Mouse (Mus musculus) lung, embryonic 14.5 days (tissue): ENCODE results near the gene Ntf3. TPM values are rescaled to one million over a fixed set of nuclear protein-coding genes. Genes with fewer than 3 reads are reported as not detected.
A peak's percentile ranks its signal among the peaks of the same experiment; 100 is the strongest.

Experiments used
- ATAC-seq: fragments of 200-750 bp; cut with Nextera tagmentation; 2 replicates; pipeline ENCODE4 v1.8.0; 2017; ENCODE audit warnings: mild to moderate bottlenecking, moderate TSS enrichment, moderate library complexity; ENCODE audit not compliant: insufficient read depth
- DNase-seq: peaks from one replicate; pipeline ENCODE4 v3.0.0-alpha.2; 2015
- H3K27ac ChIP-seq: fragments of 300-500 bp; sonication (generic); 2 replicates; pipeline ENCODE4 v1.5.1; 2014; ENCODE audit warnings: low read depth, mild to moderate bottlenecking, moderate library complexity
- H3K27me3 ChIP-seq: fragments of 300-500 bp; sonication (generic); 2 replicates; pipeline ENCODE4 v1.6.1; 2014; ENCODE audit warnings: low read length, control low read depth; ENCODE audit not compliant: insufficient read depth
- H3K36me3 ChIP-seq: fragments of 300-500 bp; sonication (generic); 2 replicates; pipeline ENCODE4 v1.6.1; 2014; ENCODE audit warnings: control low read depth; ENCODE audit not compliant: insufficient read depth
- H3K4me1 ChIP-seq: fragments of 300-500 bp; sonication (generic); 2 replicates; pipeline ENCODE4 v1.6.1; 2014; ENCODE audit warnings: antibody characterized with exemption, control low read depth; ENCODE audit not compliant: insufficient read depth
- H3K4me2 ChIP-seq: fragments of 300-500 bp; sonication (generic); 2 replicates; pipeline ENCODE4 v1.6.1; 2014; ENCODE audit warnings: mild to moderate bottlenecking
- H3K4me3 ChIP-seq: fragments of 300-500 bp; sonication (generic); 2 replicates; pipeline ENCODE4 v1.5.1; 2014; ENCODE audit warnings: low read depth, low read length
- H3K9ac ChIP-seq: fragments of 300-500 bp; sonication (generic); 2 replicates; pipeline ENCODE4 v1.6.1; 2014
- H3K9me3 ChIP-seq: fragments of 300-500 bp; sonication (generic); 2 replicates; pipeline ENCODE4 v1.6.1; 2016; ENCODE audit warnings: low read depth, low read length, control low read depth
- CTCF ChIP-seq: IDR thresholded peaks from 2 replicates; pipeline ENCODE4 v1.5.1; 2016; ENCODE audit warnings: antibody characterized with exemption, low read depth
- WGBS: fragments of 180-500 bp; shearing (Covaris S2); extraction: QIAGEN DNeasy Blood & Tissue Kit; methylation state at CpG from one replicate; pipeline ENCODE4 v1.1.7; 2014; 5-methylcytosine and 5-hydroxymethylcytosine counted together
- polyA plus RNA-seq: library from polyadenylated mRNA; unstranded; fragments of >200 nt; fragmentation: Nextera tagmentation; extraction: Ambion mirVana; gene quantifications from 2 replicates; pipeline ENCODE4 v1.2.1, GENCODE M21; 2014

The Ntf3 gene
- polyA plus RNA-seq, 1 experiment from 2014 or later, result 4.3 TPM

DNA sequence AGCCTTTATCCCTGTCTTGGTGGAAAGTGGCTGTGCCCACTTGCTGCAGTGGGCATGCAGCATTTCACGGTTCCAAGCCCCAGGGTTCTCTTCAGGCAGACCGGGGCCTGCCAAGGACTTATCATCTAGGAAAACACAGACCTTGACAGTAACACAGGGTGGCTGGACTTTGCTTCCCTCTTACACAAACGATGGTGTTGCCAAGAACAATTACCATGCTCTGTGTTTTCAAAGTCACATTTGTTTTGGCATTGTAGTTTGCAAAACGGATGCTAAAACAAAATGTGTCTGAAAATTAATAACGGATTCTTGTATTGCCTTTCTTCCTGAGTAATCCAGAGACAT, 6.7 kb downstream of the Ntf3 start:
- Histone ChIP-seq H3K4me2 (no peak overlapping the region), H3K36me3 (no peaks in the 10 kb centered on the region), H3K27me3 (0 out of 2 replicates have a peak, but pooled peaks cover 8% of the 10 kb centered on the region), H3K27ac (no peak overlapping the region), H3K4me3 (no peak overlapping the region), H3K9ac (no peak overlapping the region), H3K9me3 (no peaks in the 10 kb centered on the region), H3K4me1 (peaks cover 6% of the 10 kb centered on the region)
- DNase-seq (no peak), ATAC-seq (no peak)
- TF ChIP-seq CTCF, result no peak
- 60% methylated on average over 5 of the region's 5 CpGs for WGBS

- H3K4me1 ChIP-seq, result peaks cover 6% of the 10 kb centered on the region
- H3K9ac ChIP-seq, result no peak overlapping the region
- 75% methylated on average over 13 of the region's 13 CpGs for WGBS
Observed at GRCm38 (mm10) chr6:126159279-126160066, 7.2 kb downstream of the Ntf3 start.

GRCm38 (mm10) chr6:126155928-126156327, 10.8 kb downstream of the Ntf3 start:
- ATAC-seq (no peak), DNase-seq (no peak)
- no peak overlapping the region for H3K27ac ChIP-seq
- no peaks in the 10 kb centered on the region for H3K27me3 ChIP-seq
- no peak for TF ChIP-seq CTCF
- no peak overlapping the region for H3K9ac ChIP-seq
- no peaks in the 10 kb centered on the region for H3K36me3 ChIP-seq
- 85% methylated on average over 2 of the region's 2 CpGs for WGBS
- no peak overlapping the region for H3K4me3 ChIP-seq
- no peak overlapping the region for H3K4me2 ChIP-seq
- no peaks in the 10 kb centered on the region for H3K4me1 ChIP-seq
- H3K9me3 ChIP-seq, result no peaks in the 10 kb centered on the region

More at GRCm38 (mm10) chr6:126159279-126160066, 7.2 kb downstream of the Ntf3 start:
- ATAC-seq (no peak), DNase-seq (peak; percentile 49)
- Histone ChIP-seq H3K9me3 (no peaks in the 10 kb centered on the region), H3K27me3 (0 out of 2 replicates have a peak, but pooled peaks cover 7% of the 10 kb centered on the region), H3K27ac (no peak overlapping the region), H3K4me3 (no peak overlapping the region), H3K4me2 (no peak overlapping the region), H3K36me3 (no peaks in the 10 kb centered on the region)
- no peak for TF ChIP-seq CTCF

DNA sequence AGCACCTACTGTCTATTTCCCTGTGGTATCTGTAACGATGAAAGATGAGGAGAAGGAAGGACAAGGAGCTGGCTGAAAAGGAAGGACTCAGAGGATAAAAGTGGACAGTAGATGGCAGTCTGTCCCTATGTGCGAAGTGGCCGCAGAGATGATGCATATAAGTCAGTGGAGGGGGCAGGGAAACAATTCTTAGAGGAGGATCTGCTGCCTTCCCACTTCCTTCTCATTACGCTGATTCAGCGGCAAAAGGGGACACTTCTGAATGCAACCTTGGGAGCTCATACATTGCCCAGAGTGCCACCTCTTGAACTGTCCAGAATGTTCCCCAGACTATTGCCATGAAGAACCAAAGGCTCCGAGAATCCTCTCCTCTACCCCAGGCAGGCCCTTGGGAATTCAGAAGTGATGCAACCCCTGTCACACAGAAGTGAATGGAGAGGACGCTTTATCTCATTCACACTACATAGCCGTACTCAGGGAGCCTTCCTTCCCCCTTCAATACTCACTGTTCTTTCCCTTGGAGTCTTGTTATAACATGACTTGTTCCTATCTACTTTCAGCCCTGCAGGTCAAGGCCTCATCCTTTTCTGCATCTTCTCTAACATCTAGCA, 12.2 kb downstream of the Ntf3 start:
- Histone ChIP-seq H3K27me3 (no peaks in the 10 kb centered on the region), H3K4me2 (no peak overlapping the region), H3K9ac (no peak overlapping the region), H3K27ac (no peak overlapping the region), H3K9me3 (no peaks in the 10 kb centered on the region), H3K4me1 (no peaks in the 10 kb centered on the region), H3K36me3 (no peaks in the 10 kb centered on the region), H3K4me3 (no peak overlapping the region)
- ATAC-seq, result peak; percentile 66
- TF ChIP-seq CTCF, result peak; percentile 84
- WGBS, result 25% methylated on average over 8 of the region's 8 CpGs
- DNase-seq, result peak; percentile 87

DNA sequence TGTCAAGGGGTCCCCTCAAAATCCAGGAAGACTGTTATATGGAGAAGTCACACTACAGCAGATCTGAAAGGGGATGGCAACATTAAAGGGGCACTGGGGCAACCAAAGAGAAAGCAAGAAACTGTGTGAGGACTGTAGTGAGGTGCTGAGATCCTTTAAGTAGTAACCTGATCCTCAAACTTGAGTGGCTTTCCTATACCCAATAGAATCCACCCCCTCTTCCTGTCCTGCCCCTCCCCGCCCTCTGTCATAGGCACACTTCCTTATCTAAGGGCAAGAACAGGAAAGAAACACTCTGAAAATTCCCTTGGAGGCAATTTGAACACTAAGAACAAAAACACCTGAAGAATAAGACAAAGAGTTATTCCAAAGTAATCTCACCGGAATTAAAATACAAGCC, 13.6 kb downstream of the Ntf3 start:
- WGBS, result 61% methylated on average over 2 of the region's 2 CpGs

GRCm38 (mm10) chr6:126143659-126144058, 23.1 kb downstream of the Ntf3 start:
- peaks cover 13% of the 10 kb centered on the region for H3K4me1 ChIP-seq
- H3K27me3 ChIP-seq, result no peaks in the 10 kb centered on the region
- no peak for TF ChIP-seq CTCF
- no peak overlapping the region for H3K9ac ChIP-seq
- no peak for DNase-seq
- H3K36me3 ChIP-seq, result no peaks in the 10 kb centered on the region
- no peaks in the 10 kb centered on the region for H3K9me3 ChIP-seq
- H3K4me3 ChIP-seq, result no peak overlapping the region
- ATAC-seq, result no peak
- WGBS, result 51% methylated on average over 5 of the region's 5 CpGs
- no peak overlapping the region for H3K4me2 ChIP-seq
- no peak overlapping the region for H3K27ac ChIP-seq

More for the DNA sequence above, 13.6 kb downstream of the Ntf3 start:
- H3K4me2 ChIP-seq, result no peak overlapping the region
- ATAC-seq (no peak), DNase-seq (no peak)
- no peaks in the 10 kb centered on the region for H3K4me1 ChIP-seq
- no peak overlapping the region for H3K9ac ChIP-seq
- H3K4me3 ChIP-seq, result no peak overlapping the region
- H3K27me3 ChIP-seq, result no peaks in the 10 kb centered on the region
- H3K36me3 ChIP-seq, result no peaks in the 10 kb centered on the region
- no peak for TF ChIP-seq CTCF
- H3K9me3 ChIP-seq, result no peaks in the 10 kb centered on the region
- H3K27ac ChIP-seq, result no peak overlapping the region

DNA sequence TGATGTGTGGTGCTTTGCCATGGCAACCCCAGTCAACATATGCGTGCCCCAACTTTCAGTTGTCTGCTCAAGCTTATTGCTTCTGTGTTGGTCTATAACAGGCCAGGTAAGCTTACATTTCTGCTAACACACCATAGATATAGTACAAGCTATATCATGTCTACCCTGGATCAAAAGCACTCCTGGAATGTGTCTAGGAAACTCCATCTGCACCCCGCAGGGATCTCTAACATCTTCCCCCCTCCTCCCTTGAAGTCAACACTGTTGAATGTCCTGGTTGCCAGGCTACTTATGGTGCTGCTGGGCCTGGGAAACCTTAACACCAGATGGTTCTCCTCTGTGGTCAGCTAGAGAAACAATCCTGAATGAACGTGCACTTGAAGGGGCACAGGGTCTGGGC, 24.0 kb downstream of the Ntf3 start:
- no peaks in the 10 kb centered on the region for H3K27me3 ChIP-seq
- 29% methylated on average over 3 of the region's 3 CpGs for WGBS
- H3K27ac ChIP-seq, result no peak overlapping the region
- H3K4me2 ChIP-seq, result no peak overlapping the region
- H3K9ac ChIP-seq, result no peak overlapping the region
- peaks cover 13% of the 10 kb centered on the region for H3K4me1 ChIP-seq
- no peak overlapping the region for H3K4me3 ChIP-seq
- DNase-seq (peak; percentile 59), ATAC-seq (peak; percentile 45; the same call in 1 of the 2 replicates)
- no peaks in the 10 kb centered on the region for H3K9me3 ChIP-seq
- H3K36me3 ChIP-seq, result no peaks in the 10 kb centered on the region
- TF ChIP-seq CTCF, result no peak
